Mouse (Mus musculus): ENCODE measurements around the gene Gm20792. TPM values are rescaled to one million over a fixed set of nuclear protein-coding genes. Genes with fewer than 3 reads are reported as not detected.
"Not testable (repeated sequence)": the region's sequence is repeated elsewhere in the genome, so short reads cannot be mapped to it uniquely, and the experiment has no call there.

Gene Gm20792
- total RNA-seq (2014; fragmentation: Nextera tagmentation) (not detected in 2 replicates), total RNA-seq (2017) (not detected in 2 replicates)

DNA sequence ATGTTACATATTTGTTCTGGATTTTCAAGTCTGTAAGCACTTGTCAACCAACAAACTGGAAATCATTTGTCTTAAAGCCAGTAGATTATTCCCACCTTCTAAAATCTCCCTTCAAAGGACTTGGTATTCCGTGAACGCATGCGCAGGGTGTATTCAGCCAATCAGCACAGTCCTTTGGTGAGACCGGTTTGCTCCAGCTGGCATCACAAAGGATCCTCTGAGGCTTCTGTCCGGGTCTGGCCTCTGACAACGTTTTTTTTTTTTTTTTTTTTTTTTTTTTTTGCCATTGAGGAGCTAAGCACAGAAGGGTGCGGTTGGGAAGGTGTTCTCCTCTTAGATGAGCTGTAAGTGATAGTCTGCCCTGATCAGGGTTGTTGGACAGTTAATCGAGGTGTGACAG, at the start of gene Gm20792:
Gene Gm20792, plus strand, starts transcription at position 301 of the 400 bp plus-strand sequence.
- ATAC-seq (replicated peaks; ENCODE audit: low FRiP score, low TSS enrichment, poor library complexity, severe bottlenecking) = not testable (repeated sequence)
